ENCODE assay signal across 30 mouse cellular contexts in genomic region chr5:43871845-43872244, GRCm38 (mm10). TPM values are rescaled to one million over a fixed set of nuclear protein-coding genes. Genes with fewer than 3 reads are reported as not detected.
DNase-seq lines count a peak whose midpoint lies in the region; ATAC-seq and TF ChIP-seq lines count a peak whose summit lies in the region.
"Had no signal": no experiment of that assay in that cellular context is flagged by ENCODE, and none has a peak within 500 bp of the region (broad histone marks: within the 10 kb centered on the region; RNA-seq: fewer than 3 reads in every experiment).

No protein-coding gene starts in this region.

- TF ChIP-seq POLR2A in spleen, adult 2 months (IDR thresholded peaks at IDR 0.05; ENCODE audit: low read depth, low read length): peak; percentile 20; the same call in 1 of the 2 replicates

- 0 out of 2 replicates have a peak overlapping the region, but pooled peaks have one; percentile 24 for H3K4me3 ChIP-seq in spleen, adult 2 months (ENCODE audit: extremely low read depth, insufficient read depth, insufficient read length)
- H3K4me3 ChIP-seq: forebrain, embryonic 13.5 days; heart, adult 2 months; heart, embryonic 12.5 days; hindbrain, embryonic 15.5 days; intestine, embryonic 15.5 days; limb, embryonic 10.5 days; limb, embryonic 15.5 days; megakaryocyte, embryonic 14.5 days; midbrain, embryonic 12.5 days; neural tube, embryonic 15.5 days had no signal

- H3K27me3 ChIP-seq in spleen, adult 2 months (ENCODE audit: control insufficient read depth, insufficient read depth, low read length): no peaks in the 10 kb centered on the region
- no peaks in the 10 kb centered on the region for H3K27me3 ChIP-seq in splenic B cell, adult 2 months (ENCODE audit: control insufficient read depth, insufficient read depth, low read length, poor library complexity, severe bottlenecking)
- H3K27me3 ChIP-seq: heart, embryonic 12.5 days; hindbrain, embryonic 15.5 days; intestine, embryonic 15.5 days; limb, embryonic 15.5 days; megakaryocyte, embryonic 14.5 days; neural tube, embryonic 15.5 days had no signal

- peak; percentile 45 for ATAC-seq in inflammation-experienced regulatory T-cells, adult 6 months
- ATAC-seq: forebrain, embryonic 13.5 days; intestine, embryonic 15.5 days; liver, postnatal 0 days had no signal

- H3K36me3 ChIP-seq in spleen, adult 2 months (ENCODE audit: control insufficient read depth, insufficient read depth, low read length): peaks cover 10% of the 10 kb centered on the region; the same call in 1 of the 2 replicates
- H3K36me3 ChIP-seq in splenic B cell, adult 2 months (ENCODE audit: control insufficient read depth, insufficient read depth, low read length, poor library complexity, severe bottlenecking): peaks cover 6% of the 10 kb centered on the region
- H3K36me3 ChIP-seq: heart, embryonic 12.5 days; hindbrain, embryonic 15.5 days; intestine, embryonic 15.5 days; limb, embryonic 10.5 days; limb, embryonic 15.5 days; midbrain, embryonic 12.5 days; neural tube, embryonic 15.5 days had no signal

- 20% methylated on average over 1 of the region's 1 CpGs for WGBS in spleen, adult 2 months

- H3K4me1 ChIP-seq in spleen, adult 2 months (ENCODE audit: control insufficient read depth, insufficient read depth, insufficient read length): peaks cover 19% of the 10 kb centered on the region

- no peak for TF ChIP-seq CTCF in spleen, adult 2 months (IDR thresholded peaks at IDR 0.05; ENCODE audit: extremely low read depth, insufficient read depth, insufficient read length, insufficient replicate concordance)

- peak in 1 of 2 experiments; percentile 59 for DNase-seq in spleen, adult 2 months (ENCODE audit: low read depth in 1 of 2, low spot score in 2 of 2)
- DNase-seq in spleen, postnatal 4 days (ENCODE audit: low spot score in 2 of 2): no peak
- DNase-seq in CD4-positive, CD25-positive, alpha-beta regulatory T cell, adult 2 months (ENCODE audit: low read depth, low spot score): peak; percentile 30
- peak; percentile 64 for DNase-seq in splenic B cell, adult 2 months (ENCODE audit: low read depth, low spot score)
- DNase-seq in thymus, adult 18-20 months: no peak
- DNase-seq in T-cell, adult 2 months (ENCODE audit: low spot score): no peak
- DNase-seq: adrenal gland, adult 2 months; adrenal gland, postnatal 36 days; cerebellum, adult 2 months; cerebellum, postnatal 14 days; gastrocnemius, postnatal 25 days; heart, adult 2 months; kidney, adult 2 months; kidney, postnatal 36 days; layer of hippocampus, postnatal 36 days; liver, postnatal 0 days; lung, postnatal 36 days; right cerebral cortex, postnatal 25 days; thymus, postnatal 25 days had no signal

- no peak overlapping the region for H3K27ac ChIP-seq in spleen, adult 2 months (ENCODE audit: insufficient read depth, low read length)
- H3K27ac ChIP-seq: forebrain, embryonic 13.5 days; heart, adult 2 months; hindbrain, embryonic 15.5 days; intestine, embryonic 15.5 days; limb, embryonic 10.5 days; limb, embryonic 15.5 days; midbrain, embryonic 12.5 days; neural tube, embryonic 15.5 days had no signal

RNA-seq across cellular contexts. Expression of gene Cd38, which starts 3.5 kb away (rescaled TPM):
- 37.3 and 38.9 TPM in 2 replicates for polyA plus RNA-seq in spleen, adult 2 months (2012; rRNA removed)
- 10 to 100 TPM; 46.2 to 79.7 (median 73.6) TPM for polyA plus RNA-seq in inflammation-experienced regulatory T-cells, adult 6 months (2017; shearing (Covaris generic))

RNA-seq across cellular contexts. Expression of gene Gm7879, which starts 41.1 kb away (rescaled TPM):
- polyA plus RNA-seq in spleen, adult 2 months (2012; rRNA removed): 0.42 TPM in 1 of 2 replicates, not detected in the other
- 1 to 10 TPM in 1 of 3 experiments, under 1 TPM in 1, not detected in 1; 0.92 to 4.8 TPM for polyA plus RNA-seq in inflammation-experienced regulatory T-cells, adult 6 months (2017; shearing (Covaris generic))
- polyA plus RNA-seq: adrenal gland, adult 2 months; cerebellum, adult 2 months; heart, embryonic 12.5 days; heart, postnatal 0 days; hindbrain, embryonic 15.5 days; midbrain, embryonic 12.5 days had no signal

RNA-seq across cellular contexts. Expression of gene Fbxl5, which starts 50.4 kb away (rescaled TPM):
- polyA plus RNA-seq in spleen, adult 2 months (2012; rRNA removed): 13.0 and 13.9 TPM in 2 replicates
- 10 to 100 TPM; 64.3 to 71.7 (median 67.1) TPM for polyA plus RNA-seq in inflammation-experienced regulatory T-cells, adult 6 months (2017; shearing (Covaris generic))

RNA-seq across cellular contexts. Expression of gene Bst1, which starts 53.2 kb away (rescaled TPM):
- 5.6 and 8.4 TPM in 2 replicates for polyA plus RNA-seq in spleen, adult 2 months (2012; rRNA removed)
- under 1 TPM in 2 of 3 experiments, not detected in 1; 0.20 to 0.26 TPM for polyA plus RNA-seq in inflammation-experienced regulatory T-cells, adult 6 months (2017; shearing (Covaris generic))
- polyA plus RNA-seq: forebrain, embryonic 13.5 days had no signal

Comparison
In these comparisons a context has a peak if more than half of its experiments do, and no peak if none do; other contexts are left out.
1. DNase-seq: peak in CD4-positive, CD25-positive, alpha-beta regulatory T cell, adult 2 months (single experiment) and splenic B cell, adult 2 months (single experiment); none in spleen, postnatal 4 days (0 of 2), thymus, adult 18-20 months (0 of 2) and T-cell, adult 2 months (single experiment).